Mouse (Mus musculus): ENCODE measurements around the gene Srrm4. TPM values are rescaled to one million over a fixed set of nuclear protein-coding genes. Genes with fewer than 3 reads are reported as not detected.
A peak's percentile ranks its signal among the peaks of the same experiment; 100 is the strongest.

The Srrm4 gene
- polyA plus RNA-seq, 1 experiment from 2014 or later, result 32.7 TPM

DNA sequence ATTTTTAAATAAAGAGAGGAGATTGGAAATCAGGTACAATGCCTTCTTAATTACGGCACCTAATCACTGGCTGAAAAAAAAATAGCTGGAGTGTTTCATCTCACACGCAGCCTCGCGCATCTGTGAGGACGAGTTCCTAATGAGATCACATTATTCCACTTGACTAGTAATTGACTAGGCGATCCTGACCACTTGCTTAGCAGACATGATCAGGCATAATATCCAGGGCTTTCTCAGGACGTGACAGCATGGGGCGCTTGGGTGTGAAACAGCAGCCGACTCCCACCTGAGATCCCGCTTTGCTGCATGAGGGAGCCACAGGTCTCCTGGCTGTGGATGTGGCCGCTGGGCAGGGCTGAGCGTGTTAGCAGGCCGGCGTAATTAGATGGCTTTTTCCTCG, 90.3 kb downstream of the Srrm4 start:
- Histone ChIP-seq H3K4me1 (peaks cover 38% of the 10 kb centered on the region), H3K27me3 (no peaks in the 10 kb centered on the region), H3K9me3 (no peaks in the 10 kb centered on the region), H3K36me3 (no peaks in the 10 kb centered on the region), H3K9ac (replicated peaks) (no peak overlapping the region), H3K4me3 (no peak overlapping the region), H3K27ac (replicated peaks) (0 out of 2 replicates have a peak overlapping the region, but pooled peaks have one; percentile 3), H3K4me2 (replicated peaks) (no peak overlapping the region; the same call in 1 of the 2 replicates)
- 5% methylated on average over 15 of the region's 15 CpGs for WGBS
- ATAC-seq (replicated peaks), result 0 out of 2 replicates have a peak, but pooled peaks have one; percentile 9

DNA sequence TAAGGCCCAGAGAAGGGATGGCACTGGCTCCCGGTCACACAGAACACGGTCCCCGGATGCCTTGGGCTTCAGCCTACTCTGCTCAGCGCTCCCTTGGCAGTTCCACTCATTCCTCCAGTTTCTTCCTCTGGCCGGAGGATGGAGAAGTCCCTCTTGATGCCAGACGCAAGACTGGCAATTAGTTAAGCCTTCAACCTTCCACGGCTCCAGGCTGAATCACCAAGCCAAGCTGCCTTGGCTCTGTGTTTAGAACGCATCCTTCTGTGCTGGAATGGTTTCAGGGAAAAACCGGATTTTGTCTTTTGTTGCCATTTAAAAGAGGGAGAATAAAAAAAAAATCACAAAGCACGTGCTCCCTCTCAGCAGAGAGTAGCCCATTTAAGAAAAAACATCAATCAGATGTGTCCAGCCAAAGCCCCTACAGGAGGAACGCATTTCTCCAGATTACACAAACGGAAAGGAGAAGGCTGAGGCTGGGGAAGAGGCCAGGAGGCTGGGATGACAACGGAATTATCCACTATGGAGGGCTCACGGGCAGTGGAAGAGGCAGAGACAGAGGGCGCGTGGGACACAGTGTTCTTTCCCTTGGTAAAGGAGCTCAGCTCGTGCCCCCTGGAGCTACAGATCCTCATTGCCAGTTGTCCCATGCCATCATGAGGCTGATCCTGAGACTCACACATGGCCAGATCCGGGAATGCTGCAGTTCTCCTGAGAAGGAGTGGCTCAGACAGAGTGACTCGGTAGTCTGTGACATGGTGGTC, 92.6 kb downstream of the Srrm4 start:
- Histone ChIP-seq H3K9ac (replicated peaks) (no peak overlapping the region), H3K27me3 (no peaks in the 10 kb centered on the region), H3K4me2 (replicated peaks) (no peak overlapping the region), H3K4me1 (peaks cover 38% of the 10 kb centered on the region), H3K27ac (replicated peaks) (peak overlapping the region; percentile 49), H3K36me3 (no peaks in the 10 kb centered on the region), H3K9me3 (no peaks in the 10 kb centered on the region), H3K4me3 (no peak overlapping the region)
- no peak for ATAC-seq (replicated peaks)
- 54% methylated on average over 19 of the region's 19 CpGs for WGBS

DNA sequence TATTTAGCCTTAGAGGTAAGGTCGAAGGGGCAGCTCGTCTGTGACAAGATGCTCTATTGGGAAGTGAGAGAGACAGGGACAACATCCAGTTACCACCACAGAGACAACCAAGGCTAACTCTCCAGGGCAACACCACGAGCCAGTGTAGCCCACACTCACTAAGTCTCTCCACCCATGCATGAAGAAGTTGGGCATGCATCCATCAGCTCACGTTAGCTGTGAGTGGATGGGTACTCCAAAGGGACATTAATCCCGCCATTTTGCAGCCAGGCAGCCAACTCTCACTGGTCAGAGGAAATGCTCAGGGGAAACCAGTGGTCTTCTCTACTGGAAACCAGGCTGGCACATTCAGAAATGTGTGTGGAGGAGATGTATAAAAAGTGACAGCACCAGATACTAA, 93.8 kb downstream of the Srrm4 start:
- peaks cover 38% of the 10 kb centered on the region for H3K4me1 ChIP-seq
- H3K9me3 ChIP-seq, result no peaks in the 10 kb centered on the region
- H3K4me3 ChIP-seq, result no peak overlapping the region
- H3K9ac ChIP-seq (replicated peaks), result no peak overlapping the region
- H3K36me3 ChIP-seq, result no peaks in the 10 kb centered on the region
- 69% methylated on average over 5 of the region's 5 CpGs for WGBS
- no peak overlapping the region for H3K27ac ChIP-seq (replicated peaks)
- no peak overlapping the region for H3K4me2 ChIP-seq (replicated peaks)
- ATAC-seq (replicated peaks), result no peak
- no peaks in the 10 kb centered on the region for H3K27me3 ChIP-seq

DNA sequence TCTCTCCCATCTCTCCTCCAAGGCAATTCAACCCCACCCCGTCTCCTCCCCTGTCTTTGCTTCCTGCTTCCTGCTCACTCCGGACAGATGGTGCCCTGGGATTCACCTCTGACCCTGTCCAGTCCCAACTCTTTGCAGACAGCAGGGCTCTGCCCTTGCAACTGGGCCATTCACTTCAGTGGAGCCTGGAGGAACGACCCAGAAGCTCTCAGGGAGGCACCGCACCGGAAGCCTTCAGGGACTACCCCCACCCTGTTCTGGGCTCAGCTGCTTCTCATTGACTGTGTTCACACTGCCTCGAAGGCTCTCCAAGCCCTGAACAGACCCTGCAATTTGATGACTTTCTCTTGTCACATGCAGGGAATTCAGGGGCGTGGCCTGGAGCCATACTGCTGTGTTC, 94.4 kb downstream of the Srrm4 start:
- WGBS, result 53% methylated on average over 7 of the region's 7 CpGs
- H3K4me1 ChIP-seq, result peaks cover 38% of the 10 kb centered on the region
- no peak for ATAC-seq (replicated peaks)
- no peak overlapping the region for H3K9ac ChIP-seq (replicated peaks)
- H3K27ac ChIP-seq (replicated peaks), result no peak overlapping the region
- H3K27me3 ChIP-seq, result no peaks in the 10 kb centered on the region
- no peaks in the 10 kb centered on the region for H3K36me3 ChIP-seq
- H3K4me3 ChIP-seq, result no peak overlapping the region
- no peak overlapping the region for H3K4me2 ChIP-seq (replicated peaks)
- no peaks in the 10 kb centered on the region for H3K9me3 ChIP-seq

DNA sequence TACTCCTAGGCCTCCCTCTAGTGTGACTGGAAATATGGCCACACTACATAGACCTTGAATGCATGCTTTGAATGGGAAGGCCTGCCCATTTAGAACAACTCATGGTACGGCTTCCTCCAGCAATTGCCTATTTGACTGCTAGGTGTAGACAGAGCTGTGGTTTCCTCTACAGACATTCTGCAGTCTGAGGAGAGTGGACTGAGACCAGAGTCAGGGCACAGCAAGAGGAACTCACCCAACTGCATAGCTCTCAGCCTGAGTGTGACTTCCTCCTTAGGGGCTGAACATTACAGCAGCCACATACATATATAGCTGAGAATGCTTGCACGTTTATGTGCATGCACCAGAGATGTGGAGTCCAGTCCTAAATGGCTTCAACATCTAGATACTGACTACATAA, 94.9 kb downstream of the Srrm4 start:
- Histone ChIP-seq H3K4me2 (replicated peaks) (no peak overlapping the region), H3K9ac (replicated peaks) (no peak overlapping the region), H3K4me3 (no peak overlapping the region), H3K9me3 (no peaks in the 10 kb centered on the region), H3K27me3 (no peaks in the 10 kb centered on the region), H3K36me3 (no peaks in the 10 kb centered on the region), H3K27ac (replicated peaks) (no peak overlapping the region), H3K4me1 (peaks cover 36% of the 10 kb centered on the region)
- ATAC-seq (replicated peaks), result no peak
- 91% methylated on average over 2 of the region's 2 CpGs for WGBS

DNA sequence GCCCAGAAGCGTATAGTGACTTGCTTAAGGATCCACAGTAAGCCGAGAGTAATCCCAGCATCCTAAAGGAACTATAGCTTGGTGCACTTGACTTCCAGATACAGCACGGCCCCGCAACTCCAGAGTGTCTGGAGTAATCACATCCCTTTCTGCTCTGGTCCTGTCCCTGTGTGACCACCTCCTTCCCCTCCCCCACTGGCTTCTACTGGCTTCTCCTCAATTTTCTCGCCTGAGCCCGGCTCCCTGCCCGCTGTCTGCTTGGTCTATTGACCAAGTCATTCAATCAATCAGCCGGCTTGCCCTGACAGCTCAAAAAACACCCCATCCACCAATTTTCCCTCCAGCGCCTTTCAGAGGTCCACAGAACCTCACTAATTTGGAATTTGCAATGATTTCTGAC, 96.2 kb downstream of the Srrm4 start:
- no peaks in the 10 kb centered on the region for H3K27me3 ChIP-seq
- peaks cover 38% of the 10 kb centered on the region for H3K4me1 ChIP-seq
- no peak overlapping the region for H3K4me2 ChIP-seq (replicated peaks)
- no peaks in the 10 kb centered on the region for H3K36me3 ChIP-seq
- 89% methylated on average over 9 of the region's 9 CpGs for WGBS
- no peaks in the 10 kb centered on the region for H3K9me3 ChIP-seq
- H3K4me3 ChIP-seq, result no peak overlapping the region
- H3K27ac ChIP-seq (replicated peaks), result no peak overlapping the region
- ATAC-seq (replicated peaks), result no peak
- H3K9ac ChIP-seq (replicated peaks), result no peak overlapping the region

- Histone ChIP-seq H3K9ac (replicated peaks) (no peak overlapping the region), H3K9me3 (no peaks in the 10 kb centered on the region), H3K36me3 (no peaks in the 10 kb centered on the region), H3K4me2 (replicated peaks) (no peak overlapping the region), H3K4me1 (peaks cover 38% of the 10 kb centered on the region), H3K27me3 (no peaks in the 10 kb centered on the region), H3K4me3 (no peak overlapping the region), H3K27ac (replicated peaks) (no peak overlapping the region)
- WGBS, result 70% methylated on average over 7 of the region's 7 CpGs
- ATAC-seq (replicated peaks), result no peak
Observed at GRCm38 (mm10) chr5:116494377-116494776, 97.2 kb downstream of the Srrm4 start.

DNA sequence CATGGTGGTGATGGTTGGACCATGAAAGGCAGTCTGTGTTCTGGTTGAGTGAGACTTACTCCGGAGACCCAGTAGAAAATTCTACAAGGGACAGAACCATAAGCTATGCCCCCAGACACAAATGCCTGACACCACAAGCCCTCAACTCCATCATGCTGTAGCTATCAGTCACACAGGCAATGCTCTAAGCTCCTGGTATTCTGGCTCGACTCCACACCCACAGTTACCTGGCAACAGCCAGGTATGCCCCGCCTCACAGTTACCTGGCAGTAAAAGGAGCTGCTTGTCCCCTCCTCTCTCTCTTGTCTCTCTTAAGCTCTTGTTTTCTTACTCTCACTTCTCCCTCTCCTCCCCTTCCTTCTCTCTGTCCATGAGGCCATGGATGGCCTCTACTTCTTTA, 98.9 kb downstream of the Srrm4 start:
- no peaks in the 10 kb centered on the region for H3K9me3 ChIP-seq
- H3K9ac ChIP-seq (replicated peaks), result no peak overlapping the region
- no peak overlapping the region for H3K4me2 ChIP-seq (replicated peaks)
- no peak overlapping the region for H3K27ac ChIP-seq (replicated peaks)
- no peak for ATAC-seq (replicated peaks)
- H3K27me3 ChIP-seq, result no peaks in the 10 kb centered on the region
- H3K36me3 ChIP-seq, result no peaks in the 10 kb centered on the region
- WGBS, result 95% methylated on average over 3 of the region's 3 CpGs
- peaks cover 24% of the 10 kb centered on the region for H3K4me1 ChIP-seq
- no peak overlapping the region for H3K4me3 ChIP-seq

GRCm38 (mm10) chr5:116491794-116492420, 99.7 kb downstream of the Srrm4 start:
- peak overlapping the region; percentile 38; the same call in 1 of the 2 replicates for H3K27ac ChIP-seq (replicated peaks)
- no peak for ATAC-seq (replicated peaks)
- no peak overlapping the region for H3K4me2 ChIP-seq (replicated peaks)
- WGBS, result 57% methylated on average over 12 of the region's 12 CpGs
- no peak overlapping the region for H3K4me3 ChIP-seq
- no peak overlapping the region for H3K9ac ChIP-seq (replicated peaks)
- H3K27me3 ChIP-seq, result no peaks in the 10 kb centered on the region
- peaks cover 24% of the 10 kb centered on the region for H3K4me1 ChIP-seq
- no peaks in the 10 kb centered on the region for H3K9me3 ChIP-seq
- no peaks in the 10 kb centered on the region for H3K36me3 ChIP-seq

- Histone ChIP-seq H3K27ac (replicated peaks) (peak overlapping the region; percentile 67), H3K4me2 (replicated peaks) (no peak overlapping the region), H3K36me3 (no peaks in the 10 kb centered on the region), H3K4me3 (no peak overlapping the region), H3K9me3 (no peaks in the 10 kb centered on the region), H3K4me1 (peaks cover 28% of the 10 kb centered on the region), H3K9ac (replicated peaks) (no peak overlapping the region), H3K27me3 (no peaks in the 10 kb centered on the region)
- no peak for ATAC-seq (replicated peaks)
- WGBS, result 59% methylated on average over 5 of the region's 5 CpGs
Observed at GRCm38 (mm10) chr5:116490826-116491225, 100.8 kb downstream of the Srrm4 start.

DNA sequence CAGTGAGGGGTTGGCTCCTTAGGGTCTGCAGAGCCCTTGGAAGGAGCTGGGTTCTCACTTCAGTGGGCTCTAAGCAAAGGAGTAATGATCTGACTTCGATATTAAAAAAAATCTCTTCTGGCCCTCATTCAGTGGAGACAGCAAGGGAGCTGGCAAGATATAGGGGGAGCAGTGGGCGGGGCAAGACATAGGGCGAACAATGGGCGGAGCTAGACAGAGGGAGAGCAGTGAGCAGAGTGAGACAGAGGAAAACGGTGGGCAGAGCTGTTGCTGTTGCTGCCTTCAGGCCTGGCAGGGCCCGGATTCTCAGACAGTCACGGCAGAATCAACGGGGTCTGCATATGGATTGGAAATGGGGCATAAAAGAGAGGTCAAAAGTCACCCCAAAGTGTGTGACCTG, 102.0 kb downstream of the Srrm4 start:
- WGBS, result 53% methylated on average over 8 of the region's 8 CpGs
- H3K36me3 ChIP-seq, result no peaks in the 10 kb centered on the region
- H3K4me1 ChIP-seq, result peaks cover 40% of the 10 kb centered on the region
- no peaks in the 10 kb centered on the region for H3K27me3 ChIP-seq
- no peak overlapping the region for H3K9ac ChIP-seq (replicated peaks)
- ATAC-seq (replicated peaks), result no peak
- no peak overlapping the region for H3K4me3 ChIP-seq
- peak overlapping the region; percentile 67 for H3K27ac ChIP-seq (replicated peaks)
- H3K9me3 ChIP-seq, result no peaks in the 10 kb centered on the region
- no peak overlapping the region for H3K4me2 ChIP-seq (replicated peaks)

GRCm38 (mm10) chr5:116486135-116486534, 105.5 kb downstream of the Srrm4 start:
- no peak overlapping the region; the same call in 1 of the 2 replicates for H3K27ac ChIP-seq (replicated peaks)
- no peak for ATAC-seq (replicated peaks)

More at GRCm38 (mm10) chr5:116486135-116486534, 105.5 kb downstream of the Srrm4 start:
- 69% methylated on average over 4 of the region's 4 CpGs for WGBS
- no peak overlapping the region for H3K4me3 ChIP-seq
- H3K9ac ChIP-seq (replicated peaks), result no peak overlapping the region
- no peaks in the 10 kb centered on the region for H3K36me3 ChIP-seq
- H3K27me3 ChIP-seq, result no peaks in the 10 kb centered on the region
- H3K4me1 ChIP-seq, result peaks cover 38% of the 10 kb centered on the region
- no peak overlapping the region for H3K4me2 ChIP-seq (replicated peaks)
- no peaks in the 10 kb centered on the region for H3K9me3 ChIP-seq
